Mouse (Mus musculus) midbrain, embryonic 16.5 days (tissue): ENCODE measurements around the gene Asb7. TPM values are rescaled to one million over a fixed set of nuclear protein-coding genes. Genes with fewer than 3 reads are reported as not detected.

Experiments used
- ATAC-seq: fragments of 200-750 bp; cut with Nextera tagmentation; 2 replicates; pipeline ENCODE4 v1.8.0; 2017; ENCODE audit warnings: moderate TSS enrichment
- H3K27ac ChIP-seq: fragments of 300-500 bp; sonication (generic); 2 replicates; pipeline ENCODE4 v1.5.1; 2014; ENCODE audit warnings: mild to moderate bottlenecking, low read length, mixed read lengths
- H3K27me3 ChIP-seq: fragments of 300-500 bp; sonication (generic); 2 replicates; pipeline ENCODE4 v1.6.1; 2014; ENCODE audit warnings: low read depth, low read length, mixed read lengths; ENCODE audit not compliant: control insufficient read depth, insufficient read depth
- H3K36me3 ChIP-seq: fragments of 300-500 bp; sonication (generic); 2 replicates; pipeline ENCODE4 v1.6.1; 2014; ENCODE audit warnings: mild to moderate bottlenecking, low read length, moderate library complexity, mixed read lengths; ENCODE audit not compliant: control insufficient read depth, insufficient read depth
- H3K4me1 ChIP-seq: fragments of 300-500 bp; sonication (generic); 2 replicates; pipeline ENCODE4 v1.6.1; 2014; ENCODE audit warnings: mild to moderate bottlenecking, low read length, mixed read lengths; ENCODE audit not compliant: control insufficient read depth, insufficient read depth
- H3K4me2 ChIP-seq: fragments of 300-500 bp; sonication (generic); 2 replicates; pipeline ENCODE4 v1.6.1; 2014; ENCODE audit warnings: mild to moderate bottlenecking, low read length, mixed read lengths
- H3K4me3 ChIP-seq: fragments of 300-500 bp; sonication (generic); 2 replicates; pipeline ENCODE4 v1.5.1; 2014; ENCODE audit warnings: low read depth, mild to moderate bottlenecking, low read length, moderate library complexity, mixed read lengths
- H3K9ac ChIP-seq: fragments of 300-500 bp; sonication (generic); 2 replicates; pipeline ENCODE4 v1.6.1; 2014; ENCODE audit warnings: low read depth, low read length, mixed read lengths
- H3K9me3 ChIP-seq: fragments of 300-500 bp; sonication (generic); replicated peaks from 2 replicates; pipeline ENCODE4 v1.6.1; 2014; ENCODE audit warnings: mild to moderate bottlenecking, low read length, mixed read lengths; ENCODE audit not compliant: control insufficient read depth, poor library complexity, severe bottlenecking
- WGBS: fragments of 180-500 bp; shearing (Covaris S2); extraction: QIAGEN DNeasy Blood & Tissue Kit; methylation state at CpG from one replicate; pipeline ENCODE4 v1.1.7; 2014; 5-methylcytosine and 5-hydroxymethylcytosine counted together
- polyA plus RNA-seq: library from polyadenylated mRNA; unstranded; fragments of >200 nt; fragmentation: Nextera tagmentation; extraction: Ambion mirVana; gene quantifications from 2 replicates; pipeline ENCODE4 v1.2.1, GENCODE M21; 2015

Gene Asb7
- polyA plus RNA-seq: 15.9 and 19.0 TPM in 2 replicates

DNA sequence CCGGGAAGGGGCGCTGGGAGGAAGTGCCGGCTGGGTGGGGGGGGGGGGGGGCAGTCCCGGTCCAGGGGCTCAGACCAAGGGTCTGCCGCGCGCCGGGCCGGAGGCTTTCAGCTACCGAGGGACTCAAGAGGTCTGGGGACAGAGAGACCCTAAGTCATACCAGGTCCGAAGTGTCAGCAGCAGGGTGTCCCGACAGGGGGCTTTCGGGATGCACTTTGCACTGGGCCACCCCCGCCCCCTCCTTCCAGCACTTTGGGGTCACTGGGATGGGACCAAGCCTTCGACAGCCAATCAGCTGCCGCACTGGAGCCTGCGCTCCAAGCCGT, at the start of gene Asb7:
Gene Asb7 (minus strand): TSS at position 303 of the 326 bp plus-strand sequence.
- Histone ChIP-seq H3K4me1 (peaks cover 19% of the 10 kb centered on the region), H3K9me3 (no peaks in the 10 kb centered on the region), H3K9ac (peak within 1 kb of the TSS; percentile 92), H3K4me2 (peak within 1 kb of the TSS; percentile 98), H3K27me3 (no peaks in the 10 kb centered on the region), H3K36me3 (no peaks in the 10 kb centered on the region), H3K4me3 (peak within 1 kb of the TSS; percentile 79), H3K27ac (peak within 1 kb of the TSS; percentile 97)
- WGBS: 0% methylated on average over 10 of the region's 18 CpGs
- no peak for ATAC-seq

DNA sequence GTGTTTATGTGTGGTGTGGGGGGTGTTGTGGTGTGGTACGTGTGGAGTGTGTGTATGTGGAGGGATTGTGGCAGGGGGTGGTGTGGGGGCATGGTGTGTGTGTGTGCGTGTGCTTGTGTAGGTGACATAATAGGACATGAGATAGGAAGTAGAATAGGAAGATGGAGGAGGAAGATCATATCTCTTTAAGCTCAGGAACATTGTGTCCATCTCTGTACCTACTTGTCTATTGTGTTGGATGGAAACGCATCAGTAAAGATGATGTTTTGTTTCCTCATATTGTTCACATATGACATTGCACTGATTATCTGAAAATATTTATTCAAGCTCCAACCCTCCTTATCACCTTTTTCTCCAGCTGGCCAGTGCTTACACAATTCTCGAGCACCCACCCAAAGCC, 48.0 kb upstream of the Asb7 start:
- Histone ChIP-seq H3K4me1 (no peaks in the 10 kb centered on the region), H3K36me3 (no peaks in the 10 kb centered on the region), H3K9me3 (no peaks in the 10 kb centered on the region), H3K27me3 (no peaks in the 10 kb centered on the region), H3K9ac (no peak overlapping the region), H3K27ac (no peak overlapping the region), H3K4me2 (no peak overlapping the region), H3K4me3 (no peak overlapping the region)
- 93% methylated on average over 4 of the region's 4 CpGs for WGBS
- ATAC-seq: no peak

DNA sequence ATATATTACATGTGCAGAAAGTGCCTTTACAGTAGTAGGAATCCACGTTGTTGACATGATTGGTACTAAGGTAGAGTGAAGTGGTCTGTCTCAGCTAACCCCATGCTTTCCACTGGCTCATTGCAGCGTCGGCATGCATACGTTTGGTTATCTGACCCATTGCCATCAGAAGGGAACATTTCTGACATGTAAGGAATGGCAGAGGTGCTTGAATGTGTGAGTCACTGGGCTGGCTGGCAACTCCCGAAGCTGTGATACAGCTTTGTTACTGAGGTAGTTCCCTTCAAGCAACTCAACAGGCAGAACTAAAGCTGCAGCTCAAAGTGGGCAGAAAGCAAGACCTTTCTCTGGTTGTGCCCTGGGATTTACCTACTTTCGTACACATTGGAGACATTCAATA, 45.6 kb upstream of the Asb7 start:
- no peak overlapping the region for H3K9ac ChIP-seq
- H3K36me3 ChIP-seq: no peaks in the 10 kb centered on the region
- no peak for ATAC-seq
- H3K9me3 ChIP-seq: no peaks in the 10 kb centered on the region
- no peak overlapping the region for H3K27ac ChIP-seq
- no peaks in the 10 kb centered on the region for H3K4me1 ChIP-seq
- WGBS: 91% methylated on average over 6 of the region's 6 CpGs
- H3K27me3 ChIP-seq: no peaks in the 10 kb centered on the region
- no peak overlapping the region for H3K4me3 ChIP-seq
- no peak overlapping the region for H3K4me2 ChIP-seq

DNA sequence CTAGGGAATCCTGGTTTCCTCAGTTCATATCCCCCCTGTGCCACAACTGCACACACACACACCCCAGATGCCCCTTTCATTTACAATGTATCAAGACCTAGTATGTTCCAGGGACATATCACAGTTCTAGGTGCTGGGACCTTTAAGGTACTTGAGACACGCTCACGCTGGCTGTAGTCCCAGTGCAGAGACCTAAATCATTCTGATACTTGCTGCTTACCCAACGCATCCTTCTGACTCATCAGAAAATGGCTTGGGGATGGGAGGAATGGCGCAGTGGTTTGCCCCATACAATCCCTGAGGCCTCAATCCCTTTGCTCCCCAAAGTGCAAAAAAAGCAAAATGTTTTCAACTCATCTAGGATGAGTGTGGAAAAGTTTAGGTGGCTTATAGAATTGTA, 45.1 kb upstream of the Asb7 start:
- Histone ChIP-seq H3K4me3 (no peak overlapping the region), H3K27me3 (no peaks in the 10 kb centered on the region), H3K36me3 (no peaks in the 10 kb centered on the region), H3K9me3 (no peaks in the 10 kb centered on the region), H3K4me2 (no peak overlapping the region), H3K27ac (no peak overlapping the region), H3K9ac (no peak overlapping the region), H3K4me1 (no peaks in the 10 kb centered on the region)
- 95% methylated on average over 4 of the region's 4 CpGs for WGBS
- no peak for ATAC-seq

DNA sequence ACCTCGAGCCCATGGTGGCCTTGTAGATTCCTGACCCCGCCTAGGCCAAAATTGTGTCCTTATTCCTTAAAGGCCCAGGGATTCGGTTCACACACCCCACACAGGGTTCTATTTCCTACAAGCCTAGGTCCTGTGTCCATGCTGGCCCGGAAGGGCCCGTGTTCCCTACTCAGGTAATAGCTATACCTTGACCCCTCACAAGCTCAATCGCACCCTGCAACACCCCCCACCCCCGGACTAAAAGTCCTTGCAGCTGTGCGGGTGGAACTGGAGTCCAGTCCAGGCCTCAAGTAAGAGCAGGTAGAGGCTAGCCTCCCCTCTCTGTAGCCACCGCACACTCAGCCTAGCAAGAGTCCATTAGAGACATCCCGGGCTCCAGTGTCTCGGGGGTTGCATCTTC, 44.5 kb upstream of the Asb7 start:
- H3K27ac ChIP-seq: no peak overlapping the region
- H3K9ac ChIP-seq: no peak overlapping the region
- no peak overlapping the region for H3K4me2 ChIP-seq
- 95% methylated on average over 11 of the region's 11 CpGs for WGBS
- no peaks in the 10 kb centered on the region for H3K27me3 ChIP-seq
- no peaks in the 10 kb centered on the region for H3K4me1 ChIP-seq
- ATAC-seq: no peak
- no peaks in the 10 kb centered on the region for H3K9me3 ChIP-seq
- H3K36me3 ChIP-seq: no peaks in the 10 kb centered on the region
- H3K4me3 ChIP-seq: no peak overlapping the region

DNA sequence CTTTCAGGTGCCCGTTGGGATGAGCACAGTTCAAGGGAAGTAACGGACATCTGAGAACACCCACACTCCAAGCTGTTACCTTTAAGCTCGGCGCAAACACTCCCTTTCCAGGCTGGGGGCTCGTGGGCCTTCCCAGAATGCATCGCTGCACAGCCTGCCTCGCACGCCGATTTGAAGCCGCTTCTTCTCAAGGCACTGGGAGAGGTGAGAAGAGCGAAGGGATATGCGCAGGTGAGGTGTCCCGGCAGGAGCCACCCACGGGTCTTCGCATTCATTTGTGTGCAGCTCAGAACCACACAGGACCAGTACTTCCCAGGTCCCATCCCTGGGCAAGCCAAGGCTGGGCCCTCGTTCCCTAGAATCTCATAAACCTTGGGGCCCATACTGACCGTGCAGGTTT, 44.0 kb upstream of the Asb7 start:
- H3K36me3 ChIP-seq: no peaks in the 10 kb centered on the region
- ATAC-seq: no peak
- H3K4me1 ChIP-seq: no peaks in the 10 kb centered on the region
- no peak overlapping the region for H3K4me2 ChIP-seq
- H3K9me3 ChIP-seq: no peaks in the 10 kb centered on the region
- H3K27ac ChIP-seq: no peak overlapping the region
- WGBS: 95% methylated on average over 17 of the region's 17 CpGs
- H3K27me3 ChIP-seq: no peaks in the 10 kb centered on the region
- no peak overlapping the region for H3K9ac ChIP-seq
- H3K4me3 ChIP-seq: no peak overlapping the region

DNA sequence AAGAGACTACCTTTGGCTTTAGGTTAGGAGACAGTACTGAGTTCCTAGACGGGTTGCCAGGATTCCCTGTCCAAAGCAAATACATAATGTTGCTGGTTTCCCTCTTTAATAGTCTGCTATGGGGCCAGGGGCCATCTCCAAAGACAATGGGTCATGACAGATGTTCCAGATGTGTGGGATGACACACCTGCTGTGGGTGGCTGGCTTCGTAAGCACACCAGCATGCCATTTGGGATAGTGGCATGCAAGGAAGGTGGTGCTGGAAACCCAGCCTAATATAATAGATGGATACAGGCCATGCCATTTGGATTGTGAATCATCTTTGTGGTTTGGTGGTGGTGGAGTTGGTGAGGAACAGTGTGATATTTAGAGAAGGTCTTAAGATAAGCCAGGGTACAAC, 39.8 kb upstream of the Asb7 start:
- H3K4me1 ChIP-seq: no peaks in the 10 kb centered on the region
- 86% methylated on average over 2 of the region's 2 CpGs for WGBS
- ATAC-seq: no peak

DNA sequence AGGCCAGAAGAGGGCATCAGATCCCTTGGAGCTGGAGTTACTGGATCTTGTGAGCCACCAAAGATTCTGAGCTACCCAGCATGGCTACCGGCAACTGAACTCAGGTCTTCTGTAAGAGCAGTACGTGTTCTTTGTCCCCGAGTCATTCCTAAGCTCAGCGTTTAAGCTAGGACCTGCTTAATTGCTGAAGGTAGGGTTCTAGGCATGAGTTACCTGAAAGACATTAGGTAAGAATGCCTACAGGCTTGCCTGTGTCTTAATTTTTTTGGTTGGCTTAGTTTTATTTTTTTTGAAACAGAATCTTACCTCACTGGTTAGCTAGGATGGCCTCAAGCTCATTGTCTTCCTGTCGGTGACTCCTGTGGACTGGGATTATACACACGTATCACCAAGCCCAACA, 38.7 kb upstream of the Asb7 start:
- Histone ChIP-seq H3K9me3 (no peaks in the 10 kb centered on the region), H3K4me2 (no peak overlapping the region), H3K4me1 (no peaks in the 10 kb centered on the region), H3K4me3 (no peak overlapping the region), H3K9ac (no peak overlapping the region), H3K27ac (no peak overlapping the region), H3K27me3 (no peaks in the 10 kb centered on the region), H3K36me3 (0 out of 2 replicates have a peak, but pooled peaks cover 2% of the 10 kb centered on the region)
- ATAC-seq: no peak
- WGBS: 96% methylated on average over 6 of the region's 6 CpGs

More for the DNA sequence above, 39.8 kb upstream of the Asb7 start:
- no peaks in the 10 kb centered on the region for H3K27me3 ChIP-seq
- H3K9me3 ChIP-seq: no peaks in the 10 kb centered on the region
- H3K9ac ChIP-seq: no peak overlapping the region
- H3K4me2 ChIP-seq: no peak overlapping the region
- H3K27ac ChIP-seq: no peak overlapping the region
- H3K36me3 ChIP-seq: no peaks in the 10 kb centered on the region
- no peak overlapping the region for H3K4me3 ChIP-seq

DNA sequence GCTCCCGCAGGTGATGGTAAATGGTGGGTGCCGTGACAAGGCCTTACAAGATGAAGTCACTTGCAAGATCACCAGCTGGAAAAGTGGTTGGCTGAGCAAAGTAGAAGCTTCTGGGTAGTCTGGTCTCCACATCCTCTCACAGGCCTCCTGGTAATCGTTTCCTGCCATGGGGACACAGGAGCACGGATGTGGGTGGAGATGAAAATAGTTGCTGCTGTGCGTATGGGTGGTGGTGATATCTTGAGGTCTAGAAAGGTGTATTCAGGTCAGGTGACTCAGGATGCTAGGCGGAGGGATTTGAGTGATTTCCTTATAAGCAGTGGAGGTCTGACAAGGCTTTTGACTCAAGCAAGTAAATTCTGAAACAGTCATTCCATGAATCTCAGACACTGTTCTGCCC, 35.6 kb upstream of the Asb7 start:
- ATAC-seq: no peak
- Histone ChIP-seq H3K27ac (no peak overlapping the region), H3K27me3 (no peaks in the 10 kb centered on the region), H3K36me3 (0 out of 2 replicates have a peak, but pooled peaks cover 7% of the 10 kb centered on the region), H3K9ac (no peak overlapping the region), H3K4me1 (no peaks in the 10 kb centered on the region), H3K4me3 (no peak overlapping the region), H3K4me2 (no peak overlapping the region), H3K9me3 (no peaks in the 10 kb centered on the region)
- 97% methylated on average over 6 of the region's 6 CpGs for WGBS

DNA sequence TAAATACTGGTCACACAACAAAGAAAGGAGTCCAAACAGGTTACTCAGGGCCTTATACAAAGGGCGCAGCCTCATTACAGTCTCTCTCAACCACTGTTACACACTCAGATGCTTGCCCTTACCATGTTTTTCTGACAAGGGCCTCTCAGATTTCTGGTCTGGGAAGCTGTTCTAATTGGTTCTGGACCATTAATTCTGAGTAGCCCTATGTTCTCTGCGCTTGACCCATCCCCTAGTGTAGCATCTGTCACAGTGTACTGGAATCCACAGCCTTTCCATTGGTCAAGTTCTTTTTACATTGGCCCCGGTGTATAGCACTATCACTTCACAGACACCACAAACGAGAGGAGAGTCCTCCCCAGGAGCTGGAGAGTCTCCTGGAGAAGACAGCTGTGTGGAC, 35.1 kb upstream of the Asb7 start:
- H3K27me3 ChIP-seq: no peaks in the 10 kb centered on the region

More for the DNA sequence above, 35.1 kb upstream of the Asb7 start:
- H3K4me2 ChIP-seq: no peak overlapping the region
- H3K9me3 ChIP-seq: 0 out of 2 replicates have a peak, but pooled peaks cover 2% of the 10 kb centered on the region
- no peak overlapping the region for H3K27ac ChIP-seq
- H3K36me3 ChIP-seq: 0 out of 2 replicates have a peak, but pooled peaks cover 7% of the 10 kb centered on the region
- WGBS: 89% methylated on average over 4 of the region's 4 CpGs
- no peak for ATAC-seq
- H3K9ac ChIP-seq: no peak overlapping the region
- no peaks in the 10 kb centered on the region for H3K4me1 ChIP-seq
- no peak overlapping the region for H3K4me3 ChIP-seq
